Mouse (Mus musculus) E14TG2a.4 (cell line): ENCODE data around the gene Rpgrip1.

Source experiments
- H3K27me3 ChIP-seq: 2 replicates; pipeline ENCODE4 v1.6.1; 2014; ENCODE audit warnings: low read length, control low read depth; ENCODE audit not compliant: insufficient read depth
- H3K36me3 ChIP-seq: 2 replicates; pipeline ENCODE4 v1.6.1; 2014; ENCODE audit warnings: low read length, control low read depth; ENCODE audit not compliant: insufficient read depth
- H3K4me1 ChIP-seq: replicated peaks from 2 replicates; pipeline ENCODE4 v1.6.1; 2014; ENCODE audit warnings: low read depth, low read length, control low read depth
- H3K4me3 ChIP-seq: replicated peaks from 2 replicates; pipeline ENCODE4 v1.5.1; 2014; ENCODE audit warnings: mild to moderate bottlenecking, low read length
- H3K9me3 ChIP-seq: 2 replicates; pipeline ENCODE4 v1.6.1; 2014; ENCODE audit warnings: low read length, control low read depth
- CTCF ChIP-seq: conservative IDR thresholded peaks from 2 replicates; pipeline ENCODE4 v1.5.1; 2014; ENCODE audit warnings: low read length
- NANOG ChIP-seq: IDR thresholded peaks from 2 replicates; pipeline ENCODE4 v1.6.1; 2014; ENCODE audit warnings: borderline replicate concordance, low read length, mixed read lengths
- POU5F1 ChIP-seq: IDR thresholded peaks from 2 replicates; pipeline ENCODE4 v1.6.1; 2014; ENCODE audit warnings: low read length, borderline replicate concordance

Gene Rpgrip1

GRCm38 (mm10) chr14:52108025-52108424 is 2.5 kb upstream of the Rpgrip1 start:
- Histone ChIP-seq H3K4me1 (peaks cover 31% of the 10 kb centered on the region), H3K36me3 (no peaks in the 10 kb centered on the region), H3K4me3 (no peak overlapping the region), H3K9me3 (no peaks in the 10 kb centered on the region), H3K27me3 (no peaks in the 10 kb centered on the region)
- no peak for TF ChIP-seq NANOG
- TF ChIP-seq POU5F1, result no peak
- TF ChIP-seq CTCF, result no peak

- TF ChIP-seq POU5F1 (no peak), NANOG (0 out of 2 replicates have a peak, but pooled peaks have one; percentile 8)
- peaks cover 57% of the 10 kb centered on the region for H3K4me1 ChIP-seq
- H3K4me3 ChIP-seq, result no peak overlapping the region
- no peaks in the 10 kb centered on the region for H3K9me3 ChIP-seq
- no peaks in the 10 kb centered on the region for H3K27me3 ChIP-seq
- H3K36me3 ChIP-seq, result no peaks in the 10 kb centered on the region
Measured at GRCm38 (mm10) chr14:52114101-52114500, 3.6 kb downstream of the Rpgrip1 start.

- H3K27me3 ChIP-seq, result no peaks in the 10 kb centered on the region
- no peak overlapping the region for H3K4me3 ChIP-seq
- H3K36me3 ChIP-seq, result no peaks in the 10 kb centered on the region
- TF ChIP-seq NANOG, result no peak
- no peak for TF ChIP-seq POU5F1
- TF ChIP-seq CTCF, result no peak
- H3K4me1 ChIP-seq, result peaks cover 78% of the 10 kb centered on the region
- H3K9me3 ChIP-seq, result no peaks in the 10 kb centered on the region
Measured at GRCm38 (mm10) chr14:52117241-52117640, 6.7 kb downstream of the Rpgrip1 start.

- Histone ChIP-seq H3K27me3 (no peaks in the 10 kb centered on the region), H3K4me1 (peaks cover 69% of the 10 kb centered on the region), H3K36me3 (no peaks in the 10 kb centered on the region), H3K9me3 (no peaks in the 10 kb centered on the region), H3K4me3 (peak overlapping the region; percentile 73)
- TF ChIP-seq POU5F1, result no peak
- no peak for TF ChIP-seq CTCF
- no peak for TF ChIP-seq NANOG
Measured at GRCm38 (mm10) chr14:52118456-52118822, 7.9 kb downstream of the Rpgrip1 start.

DNA sequence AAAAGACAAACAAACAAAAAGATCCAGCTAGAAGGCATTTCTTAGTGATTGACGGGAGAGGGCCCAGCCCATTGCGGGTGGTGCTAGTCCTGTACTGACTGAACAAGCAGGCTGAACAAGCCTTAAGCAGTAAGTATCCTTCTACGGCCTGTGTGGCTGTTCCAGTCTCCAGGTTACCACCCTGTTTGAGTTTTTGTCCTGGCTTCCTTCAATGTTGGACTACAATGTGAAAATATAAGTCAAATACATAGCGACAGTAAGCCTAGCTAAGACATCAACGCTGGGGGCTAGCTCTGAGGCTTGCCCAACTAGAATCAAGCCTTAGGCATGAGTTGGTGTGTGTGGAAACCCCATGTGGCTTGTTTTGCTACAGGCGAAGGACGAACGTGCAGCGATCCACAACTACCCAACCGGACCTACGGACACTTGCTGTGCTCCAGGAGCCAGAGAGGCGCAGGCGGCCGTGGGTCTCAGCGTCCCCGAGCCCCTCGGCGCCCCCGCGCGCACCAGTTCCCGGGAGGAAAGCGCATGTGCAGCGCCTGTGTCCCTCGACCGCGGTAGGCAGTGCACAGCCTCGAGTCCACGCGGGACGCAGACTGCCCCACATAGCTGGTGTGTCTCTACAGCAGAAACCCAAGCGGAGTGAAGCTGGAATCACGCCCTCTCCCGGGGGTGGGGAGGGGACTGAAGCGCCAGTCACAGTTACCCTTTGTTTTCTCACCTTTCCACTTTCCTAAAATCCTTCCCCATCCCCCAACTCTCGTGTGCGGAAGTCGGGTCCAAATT is 8.5 kb downstream of the Rpgrip1 start:
- Histone ChIP-seq H3K4me3 (peak overlapping the region; percentile 73), H3K9me3 (no peaks in the 10 kb centered on the region), H3K27me3 (no peaks in the 10 kb centered on the region), H3K36me3 (no peaks in the 10 kb centered on the region), H3K4me1 (peaks cover 63% of the 10 kb centered on the region)
- TF ChIP-seq CTCF, result no peak
- no peak for TF ChIP-seq NANOG
- no peak for TF ChIP-seq POU5F1

DNA sequence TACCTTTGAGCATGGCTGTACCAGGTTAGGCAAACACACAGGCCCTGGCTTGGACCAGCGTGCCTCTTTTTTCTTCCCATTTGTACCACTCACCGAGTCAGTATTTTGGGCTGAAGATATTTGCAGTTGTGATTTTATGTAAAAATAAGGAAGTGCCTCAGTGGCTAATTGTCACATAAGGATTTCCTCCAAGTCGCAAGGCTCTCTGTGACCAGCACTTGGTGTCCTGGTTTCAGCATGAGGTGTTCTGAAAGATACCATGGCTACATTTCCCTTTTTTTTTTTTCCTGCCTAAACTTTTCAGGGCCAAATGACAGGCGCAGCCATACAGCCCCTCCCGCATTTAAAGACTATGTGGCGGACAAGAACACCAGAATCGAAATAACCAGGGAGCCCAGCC is 9.7 kb downstream of the Rpgrip1 start:
- Histone ChIP-seq H3K36me3 (no peaks in the 10 kb centered on the region), H3K4me1 (peaks cover 53% of the 10 kb centered on the region), H3K4me3 (peak overlapping the region; percentile 29), H3K27me3 (no peaks in the 10 kb centered on the region), H3K9me3 (no peaks in the 10 kb centered on the region)
- TF ChIP-seq POU5F1, result no peak
- TF ChIP-seq CTCF, result no peak
- no peak for TF ChIP-seq NANOG

GRCm38 (mm10) chr14:52123918-52124317 is 13.4 kb downstream of the Rpgrip1 start:
- TF ChIP-seq CTCF, result peak; percentile 80
- no peak for TF ChIP-seq NANOG
- H3K36me3 ChIP-seq, result no peaks in the 10 kb centered on the region
- no peak overlapping the region for H3K4me3 ChIP-seq
- peaks cover 22% of the 10 kb centered on the region for H3K4me1 ChIP-seq
- H3K9me3 ChIP-seq, result no peaks in the 10 kb centered on the region
- H3K27me3 ChIP-seq, result no peaks in the 10 kb centered on the region

GRCm38 (mm10) chr14:52124636-52125035 is 14.1 kb downstream of the Rpgrip1 start:
- TF ChIP-seq POU5F1 (no peak), NANOG (no peak), CTCF (no peak)
- Histone ChIP-seq H3K27me3 (no peaks in the 10 kb centered on the region), H3K4me3 (no peak overlapping the region), H3K9me3 (no peaks in the 10 kb centered on the region), H3K4me1 (peaks cover 18% of the 10 kb centered on the region), H3K36me3 (no peaks in the 10 kb centered on the region)

- no peak for TF ChIP-seq CTCF
- TF ChIP-seq NANOG, result no peak
- TF ChIP-seq POU5F1, result no peak
- Histone ChIP-seq H3K27me3 (no peaks in the 10 kb centered on the region), H3K4me1 (no peaks in the 10 kb centered on the region), H3K36me3 (no peaks in the 10 kb centered on the region), H3K4me3 (no peak overlapping the region), H3K9me3 (peaks cover 6% of the 10 kb centered on the region; the same call in 1 of the 2 replicates)
Measured at GRCm38 (mm10) chr14:52133584-52133983, 23.1 kb downstream of the Rpgrip1 start.
